Mouse (Mus musculus) embryonic fibroblast, embryonic 13.5 days (primary cell): Measurements from ENCODE around the gene Nfkb2. TPM values are rescaled to one million over a fixed set of nuclear protein-coding genes. Genes with fewer than 3 reads are reported as not detected.

ENCODE experiments used
- H3K27ac ChIP-seq: 2 replicates; pipeline ENCODE4 v1.5.1; 2012; ENCODE audit warnings: low read length, control low read depth, inconsistent platforms; ENCODE audit not compliant: insufficient read depth
- H3K4me1 ChIP-seq: 2 replicates; pipeline ENCODE4 v1.6.1; 2011; ENCODE audit warnings: low read length; ENCODE audit not compliant: control insufficient read depth, insufficient read depth
- H3K4me3 ChIP-seq: 2 replicates; pipeline ENCODE4 v1.5.1; 2011; ENCODE audit warnings: mild to moderate bottlenecking, control low read depth, low read length; ENCODE audit not compliant: insufficient read depth
- CTCF ChIP-seq: IDR thresholded peaks from 2 replicates; pipeline ENCODE4 v1.5.1; 2011; ENCODE audit warnings: mild to moderate bottlenecking, control low read depth, low read length, moderate library complexity, borderline replicate concordance; ENCODE audit not compliant: insufficient read depth
- POLR2A ChIP-seq: IDR thresholded peaks from 2 replicates; pipeline ENCODE4 v1.6.1; 2011; ENCODE audit warnings: low read depth, mild to moderate bottlenecking, control low read depth, low read length, moderate library complexity
- polyA plus RNA-seq: library from polyadenylated mRNA; stranded (reverse); fragments of >200 nt; gene quantifications from 2 replicates; pipeline ENCODE4 v1.2.4, GENCODE M21; 2011; ENCODE audit warnings: low read depth; ENCODE audit not compliant: missing spikeins, insufficient read length

Gene Nfkb2
- polyA plus RNA-seq, 1 experiment: 42.3 TPM

GRCm38 (mm10) chr19:46339287-46339971 lies 35.3 kb downstream of the Nfkb2 start:
- Histone ChIP-seq H3K27ac (peak overlapping the region; percentile 55), H3K4me3 (no peak overlapping the region), H3K4me1 (no peaks in the 10 kb centered on the region)
- TF ChIP-seq CTCF: no peak
- no peak for TF ChIP-seq POLR2A

GRCm38 (mm10) chr19:46344710-46345419 lies 40.7 kb downstream of the Nfkb2 start:
- Histone ChIP-seq H3K4me1 (no peaks in the 10 kb centered on the region), H3K4me3 (no peak overlapping the region), H3K27ac (no peak overlapping the region)
- TF ChIP-seq POLR2A: no peak
- TF ChIP-seq CTCF: no peak

- H3K4me1 ChIP-seq: peaks cover 3% of the 10 kb centered on the region; the same call in 1 of the 2 replicates
- no peak overlapping the region for H3K27ac ChIP-seq
- no peak for TF ChIP-seq CTCF
- TF ChIP-seq POLR2A: no peak
- H3K4me3 ChIP-seq: no peak overlapping the region
Measured at GRCm38 (mm10) chr19:46347146-46347545, 43.0 kb downstream of the Nfkb2 start.

GRCm38 (mm10) chr19:46347936-46348668 lies 44.0 kb downstream of the Nfkb2 start:
- Histone ChIP-seq H3K4me3 (peak overlapping the region; percentile 74), H3K4me1 (peaks cover 8% of the 10 kb centered on the region; the same call in 1 of the 2 replicates), H3K27ac (peak overlapping the region; percentile 43)
- TF ChIP-seq POLR2A: no peak
- no peak for TF ChIP-seq CTCF

- H3K27ac ChIP-seq: peak overlapping the region; percentile 43
- H3K4me3 ChIP-seq: peak overlapping the region; percentile 74
- TF ChIP-seq CTCF (no peak), POLR2A (peak; percentile 88)
- peaks cover 8% of the 10 kb centered on the region; the same call in 1 of the 2 replicates for H3K4me1 ChIP-seq
Measured at GRCm38 (mm10) chr19:46348761-46349458, 44.8 kb downstream of the Nfkb2 start.

- peaks cover 8% of the 10 kb centered on the region; the same call in 1 of the 2 replicates for H3K4me1 ChIP-seq
- TF ChIP-seq CTCF (no peak), POLR2A (no peak)
- peak overlapping the region; percentile 74 for H3K4me3 ChIP-seq
- H3K27ac ChIP-seq: no peak overlapping the region
Measured at GRCm38 (mm10) chr19:46349550-46349949, 45.4 kb downstream of the Nfkb2 start.

GRCm38 (mm10) chr19:46350168-46350932 lies 46.2 kb downstream of the Nfkb2 start, which contains the start of gene 2310034G01Rik:
2310034G01Rik (minus strand) TSS chr19:46350302.
- Histone ChIP-seq H3K4me1 (peaks cover 8% of the 10 kb centered on the region; the same call in 1 of the 2 replicates), H3K4me3 (peak within 1 kb of the TSS; percentile 74), H3K27ac (no peak within 1 kb of the TSS)
- TF ChIP-seq POLR2A (no peak), CTCF (no peak)

- TF ChIP-seq POLR2A: no peak
- no peak for TF ChIP-seq CTCF
- peaks cover 8% of the 10 kb centered on the region; the same call in 1 of the 2 replicates for H3K4me1 ChIP-seq
- H3K27ac ChIP-seq: no peak overlapping the region
- peak overlapping the region; percentile 29 for H3K4me3 ChIP-seq
Measured at GRCm38 (mm10) chr19:46356701-46357138, 52.6 kb downstream of the Nfkb2 start.
